Mouse (Mus musculus) kidney, postnatal 25 days (tissue): ENCODE measurements at regions not wholly inside any gene's neighbourhood (a gene's known extent, or its start where the extent isn't known, plus 50 kb on each side); places are given as distances from the start of the nearest gene placed in this dataset.

Source experiments
- DNase-seq, 2 experiments: peaks; one replicate each; pipeline ENCODE4 v3.0.0; 2021; ENCODE audit warnings: mixed read lengths in 2 of 2

DNA sequence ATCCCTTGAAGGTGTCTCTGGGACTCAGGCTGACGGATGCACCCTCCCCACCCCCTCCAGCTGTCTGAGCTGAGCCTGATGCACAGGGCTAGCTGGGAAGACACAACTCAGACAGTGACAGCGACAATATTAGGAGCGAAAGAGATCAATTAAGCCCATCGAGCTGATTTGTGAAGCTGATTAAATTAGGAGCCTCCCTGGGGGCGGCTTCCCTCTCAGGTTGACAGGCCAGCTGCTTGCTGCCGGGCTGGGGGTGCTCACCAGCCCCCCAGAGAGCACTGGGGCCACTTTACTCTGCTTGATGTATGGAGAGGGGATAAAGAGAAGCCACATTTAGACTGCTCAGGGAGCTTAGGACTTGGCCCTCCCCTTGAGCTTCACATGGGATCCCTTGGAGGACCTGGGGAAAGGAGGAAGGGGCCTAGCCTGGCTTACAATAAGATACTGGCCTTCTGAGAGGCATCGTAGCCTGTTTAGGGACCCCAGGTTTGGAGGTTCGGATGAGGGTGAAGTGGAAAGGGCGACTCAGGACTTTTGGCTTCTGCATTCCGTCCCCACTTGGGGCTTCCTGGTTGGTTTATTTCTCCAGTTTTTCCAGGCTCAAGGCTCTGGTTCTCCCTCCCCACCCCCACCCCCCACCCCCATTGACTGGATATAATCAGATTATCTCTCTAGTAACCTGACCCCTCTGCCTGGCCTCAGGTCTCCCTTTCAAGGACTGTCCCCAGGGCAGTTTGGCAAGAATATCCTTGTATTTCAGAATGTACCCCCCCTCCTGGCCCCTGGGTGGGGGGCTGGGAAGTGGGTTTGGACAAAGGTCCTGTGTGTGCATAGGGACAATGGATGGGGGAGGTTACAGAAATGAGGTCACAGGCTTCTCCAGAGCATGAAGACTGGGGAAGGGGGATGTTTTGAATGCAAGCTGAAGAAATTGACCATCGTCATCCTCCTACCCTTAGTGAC, 283.4 kb downstream of the Rps24 start:
- no peak for DNase-seq

DNA sequence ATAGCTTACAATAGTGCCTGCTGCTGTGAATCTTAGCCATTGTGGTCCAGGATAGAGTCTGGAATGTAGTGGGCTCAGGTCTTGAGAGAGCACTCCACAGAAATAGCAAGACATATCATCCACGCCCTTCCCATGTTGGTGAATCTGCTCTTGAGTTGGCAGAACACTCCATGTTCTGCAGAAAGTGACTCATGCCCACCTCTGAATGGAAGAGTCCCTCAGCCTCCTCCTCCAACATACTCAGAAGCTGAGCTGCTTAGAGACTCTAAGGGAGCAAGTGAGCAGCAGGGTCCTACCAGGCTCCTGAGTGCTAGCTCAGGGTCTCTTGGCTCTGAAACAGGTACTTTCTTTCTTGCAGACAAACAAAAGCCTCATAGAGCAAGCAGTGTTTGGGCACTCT, 284.7 kb downstream of the Rps24 start:
- DNase-seq, result no peak

DNA sequence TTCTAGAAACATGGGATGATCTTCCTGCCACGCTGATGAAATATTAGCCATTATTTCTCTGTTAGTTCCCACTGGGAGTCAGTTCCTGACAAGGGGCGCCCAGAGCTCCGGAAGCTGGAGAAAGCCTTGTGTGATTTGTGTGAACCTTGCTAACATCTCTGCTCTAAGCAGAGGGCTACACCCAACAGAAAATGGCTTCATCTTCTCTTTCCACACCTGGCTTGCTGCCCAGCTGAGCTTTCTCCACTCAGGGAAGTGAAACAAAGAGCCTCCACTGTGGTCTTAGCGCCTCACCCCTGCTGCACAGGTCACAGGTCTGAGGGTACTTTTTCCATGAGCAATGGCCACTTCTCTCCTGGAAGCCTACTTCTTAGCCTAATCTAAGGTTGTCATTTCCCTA, 285.2 kb downstream of the Rps24 start:
- DNase-seq, result peak; percentile 69 to 75

DNA sequence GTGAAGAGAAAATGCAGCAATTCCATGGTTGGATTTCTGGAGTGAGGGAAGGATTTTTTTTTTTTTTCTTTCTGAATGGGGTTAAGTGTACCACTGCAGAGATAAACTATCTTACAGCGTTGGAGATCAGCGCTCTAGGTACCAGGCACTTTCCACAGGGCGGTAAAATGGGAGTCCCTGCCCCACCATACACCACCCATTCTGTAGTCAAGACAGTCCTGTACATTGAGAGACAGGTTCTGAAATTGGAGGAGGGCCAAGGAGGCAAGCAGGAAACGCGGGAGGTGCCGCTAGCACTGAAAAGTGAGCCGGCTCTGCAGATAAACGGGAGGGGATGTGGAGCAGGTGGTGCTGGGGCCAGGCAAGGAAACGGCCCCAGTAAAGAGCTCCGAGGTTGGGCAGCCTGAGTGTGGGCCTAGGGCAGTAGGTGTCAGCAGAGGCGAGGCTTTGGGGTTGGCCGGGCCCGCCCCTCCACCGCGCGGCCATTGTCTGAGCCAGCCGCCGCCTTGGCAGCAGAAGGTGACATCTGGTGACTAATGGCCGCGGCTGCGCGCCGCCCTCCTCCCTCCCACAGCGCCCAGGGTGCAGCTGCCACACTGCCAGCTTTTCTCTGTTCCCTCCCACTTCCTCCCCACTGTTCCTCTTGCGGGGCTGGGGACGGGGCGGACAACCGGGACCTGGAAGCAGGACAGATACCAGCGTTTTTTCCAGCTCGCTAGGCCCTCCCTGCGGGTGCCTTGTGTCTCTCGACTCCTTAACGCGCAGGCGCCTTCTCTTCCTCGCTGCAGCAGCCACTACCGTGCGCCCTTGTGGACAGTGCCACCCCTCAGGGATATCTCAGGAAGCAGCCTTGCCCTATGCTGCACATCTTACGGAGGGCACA, 292.1 kb downstream of the Rps24 start:
- peak; percentile 87 to 94 for DNase-seq

DNA sequence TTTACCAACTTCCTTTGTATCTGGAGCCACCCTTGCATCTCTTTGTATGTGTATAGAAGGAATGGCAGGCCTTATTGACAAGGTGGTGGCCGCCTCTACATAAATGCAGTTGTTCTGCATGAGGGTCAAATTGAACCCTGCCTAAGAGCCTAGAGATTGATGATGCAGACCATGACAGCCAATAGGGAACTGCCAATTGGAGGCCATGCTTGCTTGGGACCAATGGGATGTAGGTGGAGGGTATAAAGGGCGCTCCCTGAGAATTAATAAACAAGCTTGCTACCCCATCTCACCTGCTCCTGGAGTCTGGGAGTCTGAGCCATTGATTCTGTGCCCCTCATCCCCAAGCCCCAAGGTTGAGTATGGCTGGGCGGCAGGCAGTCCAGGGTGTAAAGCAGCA, 294.7 kb downstream of the Rps24 start:
- no peak for DNase-seq

DNA sequence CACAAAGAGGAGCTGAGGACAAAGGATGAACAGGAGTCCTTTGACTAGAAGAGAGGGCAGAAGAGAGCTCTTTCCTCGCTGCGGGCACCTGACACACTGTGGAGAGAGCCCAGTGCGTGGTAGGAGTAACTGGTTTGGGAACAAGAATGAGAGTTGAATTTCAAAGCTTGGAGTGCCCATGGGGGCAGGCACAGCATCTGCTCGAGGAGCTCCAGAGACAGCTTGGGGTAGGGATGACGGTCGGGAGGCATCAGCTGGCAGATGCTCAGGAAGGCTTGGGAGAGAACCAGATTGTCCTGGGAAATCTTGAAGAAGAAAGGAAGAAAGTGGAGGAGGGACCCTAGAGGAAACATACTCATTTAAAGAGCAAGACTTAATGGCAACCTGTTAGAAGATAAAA, 297.0 kb downstream of the Rps24 start:
- DNase-seq, result no peak

DNA sequence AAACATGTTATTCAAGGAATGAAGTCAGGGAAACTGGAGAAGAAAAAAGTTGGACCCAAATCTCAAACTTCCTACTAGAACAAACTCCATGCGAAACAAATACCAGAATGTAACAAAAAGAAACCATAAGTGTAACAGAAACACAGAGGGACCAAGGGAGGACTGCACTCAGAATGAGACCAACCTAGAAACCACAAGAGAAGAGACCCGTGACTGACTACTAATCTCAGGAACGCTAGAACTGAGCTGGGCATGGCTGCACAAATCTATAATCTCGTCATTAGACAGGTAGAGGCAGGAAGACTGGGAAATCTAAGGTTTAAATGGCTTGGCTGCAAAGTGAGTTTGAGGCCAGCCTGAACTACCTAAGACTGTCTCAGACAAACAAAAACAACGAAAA, 298.5 kb downstream of the Rps24 start:
- DNase-seq, result no peak

DNA sequence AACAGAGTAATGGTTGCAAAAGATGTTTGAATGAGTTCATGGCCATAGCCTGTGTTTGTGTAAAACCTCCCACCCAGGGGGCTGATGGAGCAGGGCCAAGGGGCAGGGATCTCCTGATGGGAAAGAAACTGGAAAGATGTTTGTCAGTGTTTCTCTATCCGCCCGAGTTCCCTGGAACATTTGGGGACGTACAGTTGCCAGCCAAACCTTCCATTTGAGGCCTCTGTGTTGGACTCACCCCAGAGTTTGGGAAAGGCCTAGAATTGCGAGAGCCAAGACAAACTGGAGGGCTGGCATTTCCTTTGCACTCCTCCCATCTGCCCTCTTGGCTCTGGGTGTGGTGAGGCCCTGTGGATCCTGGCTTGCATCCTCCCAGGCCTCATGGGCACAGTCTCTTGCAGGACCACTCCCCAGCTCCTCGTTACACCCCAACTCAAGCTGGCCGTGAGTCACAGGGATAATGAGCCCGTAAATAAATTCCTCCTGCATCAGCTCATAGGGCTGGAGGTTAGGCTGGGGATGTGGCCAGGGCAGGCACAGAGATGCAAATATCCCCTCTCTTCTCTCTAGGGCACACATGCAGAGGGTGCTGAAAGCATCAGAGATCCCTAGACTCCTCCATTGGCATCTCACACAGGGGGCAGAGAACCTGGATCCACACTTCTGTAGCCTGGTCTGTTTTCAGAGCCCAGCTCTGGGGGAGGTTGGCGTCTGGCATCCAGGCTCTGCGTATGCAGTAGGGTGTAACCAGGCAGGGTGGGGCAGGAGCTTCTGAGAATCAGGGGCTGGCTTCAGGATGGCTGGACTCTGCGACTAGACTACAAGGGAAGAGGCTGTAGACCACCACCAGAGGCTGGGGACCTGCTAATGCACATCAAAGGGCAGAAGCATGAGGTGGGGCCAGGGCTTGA, 306.7 kb downstream of the Rps24 start:
- DNase-seq, result peak in 1 of 2 experiments; percentile 39

DNA sequence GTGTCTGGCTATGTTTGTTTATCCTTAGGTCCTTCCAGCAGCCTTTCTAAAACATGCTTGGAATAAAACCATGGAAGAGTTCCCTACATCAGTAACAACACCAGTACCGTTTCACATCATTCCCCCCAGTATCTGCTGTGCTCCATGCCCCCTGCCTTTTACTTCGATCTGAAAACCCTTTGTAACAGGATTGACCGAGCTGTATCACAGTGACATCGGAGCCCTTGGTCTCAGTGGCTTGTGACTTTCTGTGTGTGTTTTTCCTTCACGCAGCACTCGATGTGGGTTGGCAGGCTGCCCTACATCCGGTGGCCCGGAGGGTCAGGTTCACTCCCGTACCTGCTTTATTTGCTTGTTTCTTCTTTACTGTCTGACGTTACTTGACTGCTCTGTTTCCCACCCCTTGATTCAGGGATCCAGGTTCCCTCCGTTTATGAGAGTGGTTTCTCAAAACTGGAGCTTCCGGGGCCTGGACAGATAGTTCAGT, 307.5 kb downstream of the Rps24 start:
- peak in 1 of 2 experiments; percentile 21 for DNase-seq

DNA sequence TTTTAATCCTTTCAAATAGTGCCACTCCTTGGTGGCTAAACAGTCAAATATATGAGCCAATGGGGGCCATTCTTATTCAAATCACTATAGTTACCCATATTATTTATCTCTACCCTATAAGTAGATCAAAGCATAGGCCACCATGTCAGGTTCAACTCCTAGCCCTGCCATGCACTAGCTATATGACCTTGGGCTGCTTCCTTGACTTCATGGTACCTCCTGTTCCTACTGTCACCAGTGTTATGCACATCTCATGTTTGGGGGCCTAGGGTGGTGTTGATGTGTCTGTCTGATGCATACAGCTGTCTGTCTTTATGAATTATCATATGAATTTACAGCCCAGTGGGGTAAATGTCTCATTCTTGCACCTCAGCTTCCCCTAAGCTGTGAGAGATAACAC, 310.6 kb downstream of the Rps24 start:
- no peak for DNase-seq

DNA sequence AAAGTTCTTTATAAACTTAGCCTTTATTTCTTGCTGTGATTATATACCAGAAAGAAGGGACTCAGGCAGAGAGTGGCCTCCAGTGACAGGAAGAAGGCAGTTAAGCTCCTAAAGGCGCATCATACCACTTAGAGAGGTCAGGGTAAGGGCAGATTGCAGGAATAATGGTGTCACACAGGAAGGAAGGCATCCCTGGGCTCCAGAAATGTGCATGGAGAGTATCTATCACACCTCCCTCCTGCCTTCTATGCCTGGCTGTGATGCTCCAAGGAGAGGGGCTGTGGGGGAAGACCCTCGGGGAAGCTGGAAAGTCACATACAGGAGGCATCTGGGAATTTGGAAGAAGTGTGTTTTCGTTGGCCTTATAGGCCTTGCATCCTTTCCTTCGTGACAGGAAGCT, 311.1 kb downstream of the Rps24 start:
- DNase-seq, result no peak

DNA sequence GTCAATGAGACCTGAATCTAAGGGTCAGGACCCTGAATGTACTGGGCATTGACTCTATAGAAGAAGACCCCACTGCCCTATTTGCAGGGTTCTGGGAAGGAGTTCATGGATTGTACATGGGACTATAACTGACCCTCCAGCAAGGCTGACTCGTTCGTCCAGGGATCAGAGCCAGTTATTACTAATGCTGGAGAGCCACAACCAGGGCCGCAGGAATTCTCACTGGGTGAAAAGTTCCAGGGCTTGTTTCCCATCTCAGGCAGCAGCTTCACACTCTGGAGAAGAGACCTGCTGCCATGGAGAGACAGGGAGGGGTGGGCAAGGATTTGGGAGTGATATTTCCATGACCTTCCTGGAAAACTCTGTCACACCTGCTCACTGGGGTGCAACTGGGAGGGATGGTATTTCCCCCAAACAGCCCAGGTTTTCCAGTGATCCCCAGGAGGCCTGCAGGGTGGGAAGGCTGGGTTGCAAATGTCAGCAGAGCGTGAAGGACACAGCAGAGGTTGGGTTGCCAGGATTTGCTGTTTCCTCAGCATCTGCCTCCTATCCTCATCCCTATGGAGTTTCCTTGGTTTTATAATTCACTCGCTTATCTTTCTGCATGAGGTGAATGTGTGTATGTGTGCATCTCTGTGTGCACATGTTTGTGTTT, 316.2 kb downstream of the Rps24 start:
- peak in 1 of 2 experiments; percentile 55 for DNase-seq

DNA sequence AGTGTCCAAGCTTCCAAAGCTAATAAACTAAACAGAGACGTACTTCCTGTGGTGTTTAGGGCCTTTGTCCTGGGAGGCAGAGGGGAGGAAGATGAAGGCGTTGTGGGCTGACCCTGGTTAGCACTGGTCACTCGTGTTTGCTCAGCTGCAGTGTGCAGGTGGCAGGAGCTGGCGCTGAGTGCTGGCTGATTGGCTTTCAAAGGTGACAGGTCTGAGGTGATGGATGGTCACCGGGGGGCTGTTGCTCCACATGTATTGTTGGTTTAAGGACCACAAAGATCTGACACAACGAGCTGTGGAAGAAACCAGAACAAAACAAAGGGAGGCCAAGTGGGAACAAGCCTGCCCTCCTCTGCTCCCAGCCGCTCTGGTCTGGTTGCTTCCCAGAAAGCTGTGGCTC, 320.1 kb downstream of the Rps24 start:
- no peak for DNase-seq

DNA sequence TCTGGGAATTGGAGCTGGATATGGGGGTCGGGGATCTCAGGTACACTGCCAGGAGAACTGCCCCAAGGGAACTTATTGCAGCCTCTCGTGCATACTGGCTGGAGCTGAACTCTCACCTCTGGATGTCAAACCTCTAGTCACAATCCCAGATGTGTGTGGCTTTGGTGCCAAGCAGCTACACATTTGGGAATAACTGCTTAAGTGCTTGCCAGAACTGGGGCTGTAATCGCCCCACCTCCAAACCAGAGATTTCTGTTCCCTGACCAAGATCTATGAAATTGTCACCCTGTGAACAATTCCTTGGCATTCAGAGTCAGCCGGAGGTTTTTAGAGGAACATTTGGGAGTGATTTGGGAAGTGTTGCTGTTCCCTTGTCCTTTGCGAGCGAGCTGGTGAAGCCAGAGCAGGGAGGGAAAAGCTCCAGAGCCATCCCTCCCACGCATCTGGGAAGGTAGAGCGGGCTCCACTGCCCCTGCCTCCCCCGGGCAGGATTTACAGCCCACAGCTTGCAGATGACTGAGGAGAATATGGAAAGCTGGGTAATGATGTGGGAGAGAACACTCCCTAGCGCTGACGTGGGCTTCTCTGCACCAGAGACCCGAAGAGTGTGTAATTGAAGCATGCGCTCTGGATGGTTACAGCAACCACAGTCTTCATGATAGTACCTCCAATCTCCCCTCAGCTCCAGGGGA, 336.1 kb downstream of the Rps24 start:
- no peak for DNase-seq

DNA sequence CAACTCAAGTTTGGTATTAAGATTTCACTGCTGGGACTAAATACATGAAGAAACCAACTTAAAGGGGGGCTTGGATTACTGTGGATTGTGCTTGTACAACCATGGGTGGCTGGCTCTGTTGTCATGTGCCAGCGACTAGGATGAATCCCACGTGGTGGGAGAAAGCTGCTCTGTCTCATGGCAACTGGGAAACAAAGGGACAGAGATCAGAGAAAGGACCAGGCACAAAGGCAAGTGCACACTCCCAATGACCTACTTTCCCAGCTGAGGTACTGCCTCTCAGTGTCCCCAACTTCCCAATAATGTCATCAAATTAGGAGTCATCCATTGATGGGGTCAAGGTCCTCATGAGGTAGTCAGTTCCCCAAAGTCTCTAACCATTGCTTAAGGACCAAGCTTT, 337.4 kb downstream of the Rps24 start:
- DNase-seq, result no peak

DNA sequence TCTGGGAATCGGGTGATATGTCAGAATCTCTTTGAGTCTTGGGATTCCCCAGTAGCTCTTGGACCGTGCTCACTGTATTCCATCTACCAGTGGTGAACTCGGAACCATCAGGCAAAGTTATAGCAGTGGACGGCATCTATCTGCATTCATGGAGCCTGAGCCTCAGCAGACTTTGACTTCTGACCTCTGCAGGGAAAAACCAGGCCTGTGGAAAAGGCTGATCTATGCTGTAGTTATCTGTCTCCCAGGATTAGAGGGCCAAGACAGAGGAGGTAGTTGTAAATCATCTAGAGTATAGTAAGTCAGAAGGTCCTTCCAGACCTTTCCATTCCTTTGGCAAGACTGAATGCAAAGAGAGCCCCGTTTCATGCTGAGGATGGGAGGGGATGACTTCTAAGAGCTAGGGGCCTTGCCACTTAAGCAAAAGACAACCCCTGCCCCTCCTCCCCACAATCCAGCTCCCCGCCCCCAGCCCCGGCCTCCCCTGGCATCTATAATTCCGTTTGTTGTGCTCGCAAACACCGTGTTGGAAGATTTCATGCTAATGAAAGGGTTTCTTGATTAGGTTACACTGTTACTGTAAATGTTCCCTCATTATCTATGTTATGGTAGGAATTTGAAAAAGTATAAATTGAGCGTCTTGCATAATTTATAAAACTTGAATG, 338.9 kb downstream of the Rps24 start:
- no peak for DNase-seq

DNA sequence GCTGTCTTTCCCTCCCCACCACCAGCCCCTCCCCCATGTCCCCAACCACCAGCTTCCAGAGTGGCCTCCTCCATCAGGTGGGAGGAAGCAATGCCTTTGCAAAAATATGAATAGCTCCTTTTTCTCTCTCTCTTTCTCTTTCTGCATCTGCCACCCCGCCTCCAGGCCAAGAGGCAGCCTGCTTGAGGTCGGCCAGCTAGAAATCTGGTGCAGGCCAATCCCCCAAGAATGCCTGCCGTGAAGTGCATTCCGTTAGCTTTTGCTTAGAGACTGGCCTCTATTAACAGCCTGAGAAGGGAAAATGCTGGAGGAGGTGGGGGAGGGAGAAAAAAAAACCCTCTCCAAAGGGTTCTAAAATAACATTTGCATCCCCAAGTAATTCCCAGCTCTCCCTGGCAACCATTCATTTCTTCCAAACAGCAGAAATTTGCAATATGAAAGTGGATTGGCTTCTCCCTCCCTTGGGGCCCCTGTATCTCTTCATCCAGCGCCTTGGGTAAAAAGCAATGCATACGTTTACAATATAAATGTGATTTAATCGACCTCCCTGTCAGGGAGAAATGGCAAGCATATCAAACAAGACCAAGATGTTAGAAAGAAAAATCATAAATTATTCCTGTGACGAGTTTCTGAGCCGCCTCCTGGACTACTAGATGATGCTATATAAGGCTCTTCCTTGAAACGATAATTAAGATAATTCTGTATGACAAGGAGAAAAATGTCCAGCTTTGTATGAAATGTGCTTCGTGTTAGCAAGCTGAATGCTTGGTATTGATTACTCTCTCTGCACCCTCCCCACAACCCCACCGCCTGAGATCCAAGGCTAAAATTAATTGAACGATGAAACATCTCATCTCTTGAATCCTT, 339.8 kb downstream of the Rps24 start:
- DNase-seq, result no peak

DNA sequence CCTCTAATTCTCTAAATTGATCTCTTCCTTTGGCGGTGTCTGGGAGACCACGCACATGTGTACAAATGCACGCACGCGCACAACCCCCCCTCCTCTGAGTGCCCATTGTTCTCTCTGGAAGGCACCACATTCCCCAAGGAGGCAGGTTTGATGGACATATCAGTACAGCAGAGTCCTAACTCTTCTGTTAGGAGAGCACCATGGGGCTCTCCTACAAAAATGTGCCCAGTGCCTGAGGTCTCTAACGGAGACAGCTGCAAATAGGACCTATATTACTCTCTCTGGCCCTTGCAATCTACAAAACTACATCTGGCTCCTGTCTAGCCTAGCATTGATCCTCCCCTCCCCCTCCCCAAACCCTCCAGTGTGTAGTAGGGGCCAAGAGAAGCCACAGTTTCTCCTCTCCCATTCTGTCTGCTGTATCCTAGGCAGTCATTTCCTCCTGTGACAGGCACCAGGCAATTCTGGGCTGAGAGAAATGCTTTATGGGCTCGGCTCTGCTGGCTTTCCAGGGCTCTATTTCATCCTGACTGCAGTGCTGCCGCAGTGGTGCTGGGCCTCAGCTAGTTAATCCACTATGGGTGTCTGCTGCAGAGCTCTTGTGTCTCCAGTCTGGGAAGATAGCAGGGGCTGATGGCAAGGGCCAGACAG, 340.6 kb downstream of the Rps24 start:
- DNase-seq, result no peak

DNA sequence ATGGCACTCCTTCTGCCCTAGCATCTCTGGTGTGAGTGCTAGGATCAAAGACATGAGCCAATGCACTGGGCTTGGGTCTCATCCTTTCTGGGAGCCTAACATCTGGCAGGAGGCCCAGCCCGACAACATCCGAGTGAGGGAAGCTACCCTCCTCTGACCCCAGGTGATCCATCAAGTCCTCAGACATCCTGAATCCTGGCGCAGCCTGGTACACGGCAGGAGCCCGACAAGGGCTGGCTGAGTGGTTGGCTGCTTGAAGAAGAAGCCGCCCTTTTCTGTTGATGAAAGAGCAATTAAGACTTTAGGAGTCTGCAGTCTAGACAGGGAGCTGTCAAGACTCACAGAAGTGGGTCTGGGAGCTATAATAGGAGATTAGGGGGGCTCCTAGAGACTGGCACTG, 342.1 kb downstream of the Rps24 start:
- no peak for DNase-seq
